Mouse (Mus musculus) CD4-positive, CD25-positive, alpha-beta regulatory T cell, adult 4 months (primary cell): ENCODE results near the gene Stom. TPM values are rescaled to one million over a fixed set of nuclear protein-coding genes. Genes with fewer than 3 reads are reported as not detected.
A peak's percentile ranks its signal among the peaks of the same experiment; 100 is the strongest.

Source experiments
- ATAC-seq: one replicate; pipeline ENCODE4 v1.8.0; 2017
- polyA plus RNA-seq, 2 experiments: library from polyadenylated mRNA; unstranded; fragments of 100-300 nt; shearing (Covaris generic); gene quantifications; one replicate each; pipeline ENCODE4 v1.2.1; 2017

Stom gene
- polyA plus RNA-seq, 2 experiments from 2014 or later, result 2.6 to 3.6 TPM

- peak; percentile 87 for ATAC-seq
These were observed 66.2 kb downstream of the Stom start for GRCm38 (mm10) chr2:35270531-35270984.

DNA sequence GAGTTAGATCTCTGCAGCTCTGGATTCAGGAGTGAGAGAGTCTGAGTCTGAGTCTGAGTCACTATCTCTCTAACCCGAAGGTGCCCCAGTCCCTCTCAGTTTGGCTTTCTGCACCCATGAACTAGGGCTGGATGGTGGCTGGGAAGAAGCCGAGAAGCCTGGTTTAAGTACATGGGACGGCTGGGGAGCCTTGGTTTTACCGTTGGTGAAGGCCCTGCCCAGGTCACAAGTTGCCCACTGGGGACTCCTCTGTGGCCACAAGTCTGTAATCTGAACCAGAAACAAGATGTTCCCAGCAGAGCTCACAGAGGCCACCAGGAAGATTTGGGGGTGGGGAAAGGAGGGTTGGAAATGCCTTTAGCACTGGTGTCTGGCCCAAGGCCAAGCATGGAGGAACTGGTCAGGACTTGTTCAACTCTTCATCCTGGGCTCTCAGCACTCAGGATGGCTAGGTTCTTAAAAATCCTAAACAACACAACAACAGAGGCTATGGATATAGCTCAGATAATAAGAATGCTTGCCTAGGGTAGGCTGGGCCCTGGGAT is 67.0 kb downstream of the Stom start:
- ATAC-seq, result no peak

DNA sequence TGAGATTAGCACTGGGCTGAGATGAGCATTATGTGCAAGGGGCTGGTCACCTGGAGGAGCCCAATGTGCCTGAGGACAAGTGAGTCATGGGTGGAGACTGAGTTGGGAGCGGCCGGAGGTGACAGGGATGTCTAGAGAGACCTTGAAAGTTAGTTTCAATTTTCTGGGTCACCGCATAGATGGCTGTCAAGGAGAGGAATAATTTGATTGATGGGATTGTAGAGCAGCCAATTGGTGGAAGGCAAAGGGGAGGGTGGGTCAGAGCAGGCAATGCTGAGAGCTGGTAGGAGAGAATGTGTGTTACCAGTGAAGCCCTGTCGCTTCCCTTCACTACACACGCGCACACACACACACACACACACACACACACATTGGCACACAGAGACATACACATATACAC is 67.6 kb downstream of the Stom start:
- ATAC-seq, result no peak

GRCm38 (mm10) chr2:35267876-35268566 is 68.8 kb downstream of the Stom start:
- ATAC-seq, result no peak

GRCm38 (mm10) chr2:35267156-35267875 is 69.5 kb downstream of the Stom start:
- ATAC-seq, result no peak

DNA sequence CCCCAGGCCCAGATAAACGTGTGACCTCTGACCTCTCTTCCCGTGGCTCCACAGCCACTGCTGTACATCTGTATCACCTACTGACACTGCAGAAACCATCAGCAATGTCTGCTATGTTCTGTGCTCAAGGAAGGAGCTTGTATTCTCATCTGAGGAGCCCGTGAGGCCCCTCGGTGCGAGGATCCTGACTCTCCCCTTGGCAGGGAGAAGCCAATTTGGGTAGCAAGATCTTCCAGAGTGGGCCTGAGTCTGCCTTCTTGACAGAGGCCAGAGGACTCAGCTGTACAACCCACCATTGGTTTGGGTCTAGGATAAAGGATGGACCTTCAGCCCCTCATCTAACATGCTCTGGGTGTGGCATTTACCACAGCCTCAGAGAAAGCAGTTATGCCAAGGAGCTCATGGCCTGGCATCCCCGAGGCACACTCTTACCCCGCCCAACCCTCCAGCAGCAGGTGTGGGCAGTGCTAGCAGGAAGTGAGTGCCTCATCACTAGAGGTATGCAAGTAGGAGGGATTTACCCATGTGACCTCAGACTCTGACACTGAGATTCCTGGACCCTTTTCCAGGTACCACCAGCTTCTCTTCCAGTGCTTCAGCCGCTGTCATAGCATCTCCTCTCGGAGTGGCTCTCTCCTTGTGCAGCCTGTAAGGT is 70.4 kb downstream of the Stom start:
- ATAC-seq, result no peak

DNA sequence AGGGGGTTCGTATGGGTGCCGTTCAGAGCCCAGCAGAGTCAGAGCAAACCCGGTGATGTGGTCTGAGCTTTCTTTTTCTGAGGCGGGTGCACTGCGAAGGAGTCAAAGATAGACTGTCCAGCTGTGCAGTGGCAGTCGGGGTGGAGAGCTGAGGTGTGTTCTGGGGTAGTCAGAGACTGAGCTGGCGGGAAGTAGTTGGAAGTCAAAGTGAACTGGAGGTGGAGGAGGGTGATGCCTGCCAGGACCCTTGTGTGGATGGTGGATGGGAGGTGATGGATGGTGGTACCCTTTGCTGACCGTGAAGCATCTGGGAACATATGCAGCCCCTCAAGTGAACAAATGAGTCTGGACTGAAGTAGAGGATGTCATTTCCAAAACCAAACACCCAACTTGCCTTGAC is 71.0 kb downstream of the Stom start:
- peak; percentile 17 for ATAC-seq

GRCm38 (mm10) chr2:35265296-35265695 is 71.5 kb downstream of the Stom start:
- ATAC-seq, result peak; percentile 87

GRCm38 (mm10) chr2:35264095-35264494 is 72.7 kb downstream of the Stom start:
- ATAC-seq, result no peak

Other genes starting within 250 kb of the Stom start
- gene AI182371, start 235.4 kb downstream of the Stom start, polyA plus RNA-seq, result under 1 TPM; 0.73 to 0.87 TPM
- gene Cntrl, start 227.5 kb downstream of the Stom start, polyA plus RNA-seq, result 100 to 1,000 TPM; 161 to 175 TPM
- gene Rab14, start 135.9 kb downstream of the Stom start, polyA plus RNA-seq, result 100 to 1,000 TPM in 1 of 2 experiments, 10 to 100 TPM in 1; 86.1 to 124 TPM
- 10 to 100 TPM; 27.3 to 33.1 TPM for gene Gsn, start 80.6 kb downstream of the Stom start, polyA plus RNA-seq
- gene 4930568D16Rik, start 30.8 kb upstream of the Stom start, polyA plus RNA-seq, result not detected
- gene 4930402F06Rik, start 60.2 kb upstream of the Stom start, polyA plus RNA-seq, result not detected
- 10 to 100 TPM; 19.3 to 28.4 TPM for gene Ggta1, start 126.3 kb upstream of the Stom start, polyA plus RNA-seq
- under 1 TPM; 0.30 to 0.53 TPM for gene Dab2ip, start 221.3 kb upstream of the Stom start, polyA plus RNA-seq